Mouse (Mus musculus) lung, embryonic 15.5 days (tissue): ENCODE measurements at regions not wholly inside any gene's neighbourhood (a gene's known extent, or its start where the extent isn't known, plus 50 kb on each side); places are given as distances from the start of the nearest gene placed in this dataset.
A peak's percentile ranks its signal among the peaks of the same experiment; 100 is the strongest.

ENCODE experiments used
- ATAC-seq: fragments of 200-750 bp; cut with Nextera tagmentation; 2 replicates; pipeline ENCODE4 v1.8.0; 2017; ENCODE audit warnings: moderate number of reproducible peaks, borderline replicate concordance; ENCODE audit not compliant: low FRiP score, low TSS enrichment; ENCODE audit errors: extremely low read depth
- H3K27ac ChIP-seq: fragments of 300-500 bp; sonication (generic); 2 replicates; pipeline ENCODE4 v1.5.1; 2015; ENCODE audit warnings: moderate library complexity, mild to moderate bottlenecking, inconsistent platforms
- H3K27me3 ChIP-seq: fragments of 300-500 bp; sonication (generic); 2 replicates; pipeline ENCODE4 v1.6.1; 2015; ENCODE audit warnings: inconsistent platforms
- H3K36me3 ChIP-seq: fragments of 300-500 bp; sonication (generic); 2 replicates; pipeline ENCODE4 v1.6.1; 2015; ENCODE audit warnings: inconsistent platforms
- H3K4me1 ChIP-seq: fragments of 300-500 bp; sonication (generic); 2 replicates; pipeline ENCODE4 v1.6.1; 2015; ENCODE audit warnings: inconsistent platforms
- H3K4me2 ChIP-seq: fragments of 300-500 bp; sonication (generic); 2 replicates; pipeline ENCODE4 v1.6.1; 2015; ENCODE audit warnings: inconsistent platforms, mild to moderate bottlenecking, moderate library complexity
- H3K4me3 ChIP-seq: fragments of 300-500 bp; sonication (generic); 2 replicates; pipeline ENCODE4 v1.5.1; 2015; ENCODE audit warnings: mild to moderate bottlenecking, inconsistent platforms
- H3K9ac ChIP-seq: fragments of 300-500 bp; sonication (generic); 2 replicates; pipeline ENCODE4 v1.6.1; 2015; ENCODE audit warnings: inconsistent platforms
- H3K9me3 ChIP-seq: fragments of 300-500 bp; sonication (generic); 2 replicates; pipeline ENCODE4 v1.6.1; 2016; ENCODE audit warnings: inconsistent platforms
- WGBS: fragments of 180-500 bp; shearing (Covaris S2); methylation state at CpG from one replicate; pipeline ENCODE4 v1.1.7; 2015; 5-methylcytosine and 5-hydroxymethylcytosine counted together

DNA sequence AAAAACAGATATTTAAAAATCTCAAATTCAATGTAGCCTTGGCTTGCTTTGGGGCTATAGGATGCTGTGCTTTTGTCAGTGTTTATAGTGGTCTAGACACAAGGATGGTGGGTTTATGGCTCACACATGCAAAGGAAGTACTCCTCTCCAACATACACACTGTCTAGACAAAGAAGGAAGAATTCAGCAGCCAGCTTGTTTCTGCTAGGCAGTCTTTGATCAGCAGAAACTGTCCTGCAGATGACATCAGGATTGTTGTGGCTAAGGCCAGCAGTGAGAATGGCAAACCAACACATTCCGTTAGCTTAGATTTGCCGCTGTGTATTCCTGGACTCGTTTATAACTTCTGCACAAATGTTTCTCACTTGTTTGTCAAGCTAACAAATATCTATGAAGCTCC lies 325.9 kb upstream of the Actbl2 start:
- no peak overlapping the region for H3K9ac ChIP-seq
- no peaks in the 10 kb centered on the region for H3K36me3 ChIP-seq
- no peaks in the 10 kb centered on the region for H3K9me3 ChIP-seq
- no peaks in the 10 kb centered on the region for H3K4me1 ChIP-seq
- no peaks in the 10 kb centered on the region for H3K27me3 ChIP-seq
- no peak overlapping the region for H3K27ac ChIP-seq
- ATAC-seq: peak; percentile 57; the same call in 1 of the 2 replicates
- 56% methylated on average over 3 of the region's 3 CpGs for WGBS
- H3K4me3 ChIP-seq: no peak overlapping the region
- no peak overlapping the region for H3K4me2 ChIP-seq

DNA sequence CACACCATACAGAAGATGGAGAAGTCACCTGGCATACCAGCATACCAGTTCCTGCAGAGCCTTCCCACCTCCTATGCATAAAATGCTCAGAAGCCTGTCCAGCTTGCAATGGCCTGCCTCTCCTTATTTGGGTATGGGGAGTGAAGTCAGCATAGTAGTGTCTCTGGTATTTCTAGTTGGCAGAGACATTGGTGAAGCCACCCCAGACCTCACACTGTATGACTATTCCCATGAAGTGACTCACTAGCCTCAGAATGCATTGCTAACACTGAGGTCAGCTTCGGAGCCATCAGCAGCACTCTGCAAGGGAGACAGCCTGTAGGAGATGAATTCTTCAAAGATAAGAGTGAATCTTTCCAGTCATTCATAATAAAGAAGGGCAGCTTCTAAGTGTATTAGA lies 325.2 kb upstream of the Actbl2 start:
- no peak overlapping the region for H3K9ac ChIP-seq
- H3K4me1 ChIP-seq: no peaks in the 10 kb centered on the region
- peak; percentile 79; the same call in 1 of the 2 replicates for ATAC-seq
- H3K27ac ChIP-seq: no peak overlapping the region
- H3K9me3 ChIP-seq: no peaks in the 10 kb centered on the region
- H3K27me3 ChIP-seq: no peaks in the 10 kb centered on the region
- H3K36me3 ChIP-seq: no peaks in the 10 kb centered on the region
- H3K4me3 ChIP-seq: no peak overlapping the region
- WGBS: 60% methylated on average over 1 of the region's 1 CpGs
- H3K4me2 ChIP-seq: no peak overlapping the region

DNA sequence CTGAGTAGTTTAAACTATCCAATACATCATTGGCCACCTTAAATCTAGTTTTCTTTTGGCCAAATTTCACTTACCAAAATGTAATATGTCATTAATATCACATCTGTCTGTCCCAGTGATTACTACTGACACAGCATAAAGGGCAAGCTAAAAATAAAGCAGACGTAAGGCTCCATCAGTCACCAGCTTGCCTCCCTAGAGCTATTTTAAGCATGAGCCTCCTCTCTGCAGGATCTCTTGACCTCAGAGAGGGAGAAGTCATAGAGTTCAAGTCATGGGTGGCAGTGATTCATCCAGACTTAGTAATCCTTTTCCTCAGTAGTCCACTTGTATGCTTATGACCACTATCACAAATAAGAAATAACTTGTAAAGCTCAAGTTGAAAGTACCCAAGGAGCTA lies 313.2 kb upstream of the Actbl2 start:
- WGBS: 70% methylated on average over 1 of the region's 1 CpGs
- H3K9me3 ChIP-seq: no peaks in the 10 kb centered on the region
- no peaks in the 10 kb centered on the region for H3K36me3 ChIP-seq
- no peaks in the 10 kb centered on the region for H3K4me1 ChIP-seq
- no peak overlapping the region for H3K4me2 ChIP-seq
- H3K27ac ChIP-seq: no peak overlapping the region
- H3K9ac ChIP-seq: no peak overlapping the region
- no peak for ATAC-seq
- H3K4me3 ChIP-seq: no peak overlapping the region
- no peaks in the 10 kb centered on the region for H3K27me3 ChIP-seq

DNA sequence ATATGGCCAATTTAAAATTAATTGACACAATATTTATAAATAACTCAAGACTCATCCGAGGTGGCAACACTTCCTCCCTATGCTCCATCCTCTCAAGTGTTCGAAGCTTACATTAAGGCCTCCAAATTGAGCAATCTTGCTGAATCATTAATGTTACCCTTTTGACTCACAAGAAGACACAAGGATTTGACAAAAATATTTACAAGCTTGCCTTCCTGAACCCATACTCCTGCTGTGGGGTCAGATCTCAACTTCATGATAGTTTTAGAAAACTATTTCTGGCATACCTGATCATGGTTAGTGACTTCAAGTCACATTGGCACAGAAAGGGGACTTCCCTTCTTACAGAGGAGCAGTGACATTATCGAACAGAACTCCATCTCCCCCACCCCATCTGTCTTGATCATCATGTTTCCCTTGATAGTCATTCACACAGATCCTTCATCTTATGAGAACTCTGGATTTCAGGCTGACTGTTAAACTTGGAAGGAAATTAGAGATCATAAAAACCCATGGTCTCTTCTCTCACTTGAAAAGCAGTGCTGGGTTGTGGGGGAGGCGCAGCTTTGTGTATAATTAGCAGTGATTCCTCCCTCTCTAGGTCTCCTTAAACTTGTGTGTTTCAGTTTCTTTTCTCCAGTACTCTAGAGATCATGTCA lies 311.7 kb upstream of the Actbl2 start:
- WGBS: 67% methylated on average over 4 of the region's 4 CpGs
- Histone ChIP-seq H3K9ac (no peak overlapping the region), H3K27me3 (no peaks in the 10 kb centered on the region), H3K36me3 (no peaks in the 10 kb centered on the region), H3K4me3 (no peak overlapping the region), H3K9me3 (no peaks in the 10 kb centered on the region), H3K4me2 (no peak overlapping the region), H3K27ac (no peak overlapping the region), H3K4me1 (no peaks in the 10 kb centered on the region)
- no peak for ATAC-seq

DNA sequence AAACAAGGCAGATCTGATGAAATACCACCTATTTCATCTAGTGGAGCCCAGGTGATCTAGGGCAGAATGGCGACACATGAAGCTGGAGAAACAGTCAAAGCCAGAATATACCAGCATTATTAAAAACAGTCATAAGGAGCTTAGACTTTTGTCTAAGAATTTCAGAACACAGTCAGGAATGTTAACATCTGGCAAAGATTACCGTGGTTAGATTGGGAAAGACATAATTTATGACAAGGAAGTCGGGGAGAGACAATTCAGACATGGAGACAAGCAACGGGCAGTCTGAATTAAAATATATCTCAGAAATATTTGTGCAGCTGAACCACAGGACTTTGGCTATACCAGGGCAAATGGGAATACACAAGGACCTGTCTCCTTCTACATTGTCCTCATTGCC lies 310.8 kb upstream of the Actbl2 start:
- H3K27ac ChIP-seq: no peak overlapping the region
- no peak overlapping the region for H3K9ac ChIP-seq
- no peaks in the 10 kb centered on the region for H3K9me3 ChIP-seq
- no peaks in the 10 kb centered on the region for H3K36me3 ChIP-seq
- no peak overlapping the region for H3K4me3 ChIP-seq
- 46% methylated on average over 4 of the region's 4 CpGs for whole genome bisulfite sequencing
- no peak for ATAC-seq
- no peaks in the 10 kb centered on the region for H3K27me3 ChIP-seq
- no peaks in the 10 kb centered on the region for H3K4me1 ChIP-seq
- no peak overlapping the region for H3K4me2 ChIP-seq

DNA sequence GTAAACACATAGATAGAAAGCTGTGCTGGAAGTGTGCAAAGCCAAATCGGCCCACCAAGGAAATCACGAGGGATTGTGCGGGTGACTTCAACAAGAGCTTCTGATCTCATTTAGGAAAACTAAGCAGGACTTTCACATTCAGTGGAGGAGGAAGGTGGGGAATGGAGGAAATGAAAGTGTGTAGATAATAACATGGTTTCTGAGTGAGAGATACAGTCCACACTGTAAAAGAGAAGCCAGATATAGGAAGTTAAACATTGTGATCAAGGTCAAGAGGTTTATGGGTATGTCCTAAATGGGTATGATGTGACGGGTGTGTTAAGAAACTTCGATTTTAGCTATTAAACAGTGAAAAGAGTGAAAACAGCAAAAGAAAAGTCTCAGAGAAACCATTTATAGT lies 310.1 kb upstream of the Actbl2 start:
- H3K4me1 ChIP-seq: no peaks in the 10 kb centered on the region
- WGBS: 82% methylated on average over 5 of the region's 5 CpGs
- H3K27ac ChIP-seq: no peak overlapping the region
- H3K9ac ChIP-seq: no peak overlapping the region
- H3K4me2 ChIP-seq: no peak overlapping the region
- H3K27me3 ChIP-seq: no peaks in the 10 kb centered on the region
- H3K4me3 ChIP-seq: no peak overlapping the region
- no peak for ATAC-seq
- no peaks in the 10 kb centered on the region for H3K36me3 ChIP-seq
- no peaks in the 10 kb centered on the region for H3K9me3 ChIP-seq

DNA sequence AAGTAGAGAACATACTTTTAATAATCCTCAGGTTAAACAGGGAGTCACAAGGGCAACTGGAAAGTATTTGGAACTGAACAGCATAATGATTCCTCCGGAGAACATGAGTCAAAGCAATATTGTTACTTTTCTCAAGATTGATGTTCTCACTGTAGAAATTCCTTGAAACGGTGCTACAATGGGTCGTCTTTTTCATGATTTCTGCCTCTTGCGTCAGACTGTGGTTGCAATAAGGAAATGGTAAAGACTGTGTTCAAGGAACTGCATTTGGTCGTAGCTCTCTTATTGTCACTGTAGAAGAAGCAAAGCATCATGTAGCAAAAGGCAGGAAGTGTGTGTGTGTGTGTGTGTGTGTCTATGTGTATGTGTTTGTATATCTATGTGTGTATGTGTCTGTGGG lies 294.6 kb upstream of the Actbl2 start:
- no peaks in the 10 kb centered on the region for H3K4me1 ChIP-seq
- no peak overlapping the region for H3K27ac ChIP-seq
- no peaks in the 10 kb centered on the region for H3K27me3 ChIP-seq
- no peak for ATAC-seq
- WGBS: 46% methylated on average over 5 of the region's 5 CpGs
- H3K4me3 ChIP-seq: no peak overlapping the region
- no peak overlapping the region for H3K9ac ChIP-seq
- H3K36me3 ChIP-seq: no peaks in the 10 kb centered on the region
- H3K9me3 ChIP-seq: no peaks in the 10 kb centered on the region
- H3K4me2 ChIP-seq: no peak overlapping the region

DNA sequence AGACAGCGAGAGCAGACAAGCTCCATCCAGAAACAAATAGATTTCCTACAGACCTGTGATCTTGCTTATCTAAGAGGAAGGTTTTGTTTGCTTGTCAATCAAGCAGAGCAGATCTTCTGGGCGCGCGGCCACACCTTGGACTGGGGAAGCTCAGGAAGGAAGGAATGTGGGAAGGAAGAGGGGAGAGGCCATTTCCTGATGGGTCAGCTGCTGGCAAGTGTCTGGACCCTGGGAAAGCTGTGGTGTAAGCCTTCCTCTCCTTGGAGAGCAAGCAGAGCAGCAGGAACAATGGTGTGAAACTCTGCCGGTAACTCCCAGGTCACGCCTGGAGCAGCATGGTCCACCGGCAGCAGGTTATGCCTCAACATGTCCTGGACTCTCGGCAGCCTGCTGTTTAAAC lies 287.7 kb upstream of the Actbl2 start:
- WGBS: 26% methylated on average over 8 of the region's 8 CpGs
- H3K9ac ChIP-seq: no peak overlapping the region

DNA sequence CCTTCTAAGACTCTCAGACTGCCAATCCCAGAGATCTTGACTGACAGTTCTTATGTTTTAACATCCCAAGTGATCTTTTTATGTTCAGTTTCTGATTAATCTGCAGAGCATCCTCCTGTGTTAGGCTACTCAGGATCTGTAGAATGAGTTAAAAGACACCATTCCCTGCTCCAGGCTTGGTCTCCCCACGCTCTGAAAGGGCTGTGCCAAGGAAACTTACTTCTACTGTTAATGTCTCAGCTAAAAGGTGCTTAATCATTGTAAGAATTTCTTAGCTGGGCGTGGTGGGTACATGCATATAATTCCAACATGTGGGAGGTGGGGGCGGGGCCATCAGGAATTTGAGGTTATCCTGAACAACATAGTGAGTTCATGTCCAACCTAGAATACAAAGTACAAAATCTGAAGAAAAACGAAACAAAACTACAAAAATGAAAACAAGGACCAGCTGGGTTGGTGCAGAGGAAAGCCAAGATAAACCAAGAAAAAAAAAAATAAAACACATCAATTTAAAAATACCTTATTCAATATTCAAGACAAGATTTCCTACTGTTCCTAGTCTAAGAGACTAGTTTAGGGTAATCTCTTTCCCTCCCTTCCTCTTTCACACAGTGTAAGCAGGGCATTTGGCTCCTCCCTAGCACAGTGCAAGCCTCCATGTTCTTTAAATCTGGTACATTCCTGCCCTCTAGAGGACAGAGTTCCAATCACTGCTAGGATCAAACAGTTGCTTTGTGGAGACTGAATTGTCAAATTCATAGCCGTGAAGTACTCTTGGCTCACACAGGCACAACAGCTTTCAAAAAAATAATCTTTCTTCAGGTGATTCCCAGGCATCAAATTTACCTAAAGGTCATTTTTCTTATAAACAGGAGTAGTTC lies 286.9 kb upstream of the Actbl2 start:
- peak overlapping the region; percentile 78 for H3K27ac ChIP-seq
- peak; percentile 97 for ATAC-seq
- no peaks in the 10 kb centered on the region for H3K36me3 ChIP-seq
- no peaks in the 10 kb centered on the region for H3K27me3 ChIP-seq
- no peak overlapping the region for H3K9ac ChIP-seq
- peaks cover 23% of the 10 kb centered on the region for H3K4me1 ChIP-seq
- H3K4me2 ChIP-seq: peak overlapping the region; percentile 19; the same call in 1 of the 2 replicates
- WGBS: 29% methylated on average over 5 of the region's 5 CpGs
- H3K4me3 ChIP-seq: no peak overlapping the region
- H3K9me3 ChIP-seq: no peaks in the 10 kb centered on the region

More for the DNA sequence above, 287.7 kb upstream of the Actbl2 start:
- ATAC-seq: no peak
- no peaks in the 10 kb centered on the region for H3K27me3 ChIP-seq
- H3K4me3 ChIP-seq: no peak overlapping the region
- no peaks in the 10 kb centered on the region for H3K9me3 ChIP-seq
- H3K27ac ChIP-seq: peak overlapping the region; percentile 78
- H3K4me2 ChIP-seq: peak overlapping the region; percentile 19; the same call in 1 of the 2 replicates
- no peaks in the 10 kb centered on the region for H3K36me3 ChIP-seq
- peaks cover 23% of the 10 kb centered on the region for H3K4me1 ChIP-seq

DNA sequence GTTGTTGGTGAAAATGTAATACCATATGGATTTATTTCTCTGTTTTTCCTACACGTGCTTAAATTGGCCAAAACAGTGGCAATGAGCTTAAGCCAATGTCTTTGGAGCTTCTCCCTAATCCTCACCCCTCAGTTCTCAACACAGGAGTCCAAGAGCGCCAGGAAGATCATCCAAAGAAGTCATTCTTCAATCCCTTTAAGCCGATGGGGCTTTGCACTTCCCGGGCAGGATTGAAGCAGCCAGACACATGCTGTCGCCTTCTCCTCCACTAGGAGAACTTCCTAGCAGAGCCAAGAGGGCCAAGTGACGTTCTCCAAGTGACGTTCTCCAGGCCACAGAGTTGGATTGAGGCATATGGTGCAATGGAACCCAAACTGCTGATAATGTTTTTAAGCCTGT lies 286.3 kb upstream of the Actbl2 start:
- Histone ChIP-seq H3K9me3 (no peaks in the 10 kb centered on the region), H3K4me2 (no peak overlapping the region), H3K4me1 (peaks cover 23% of the 10 kb centered on the region), H3K9ac (no peak overlapping the region), H3K27ac (no peak overlapping the region), H3K27me3 (no peaks in the 10 kb centered on the region), H3K4me3 (no peak overlapping the region), H3K36me3 (no peaks in the 10 kb centered on the region)
- WGBS: 31% methylated on average over 7 of the region's 7 CpGs
- ATAC-seq: 0 out of 2 replicates have a peak, but pooled peaks have one; percentile 31

DNA sequence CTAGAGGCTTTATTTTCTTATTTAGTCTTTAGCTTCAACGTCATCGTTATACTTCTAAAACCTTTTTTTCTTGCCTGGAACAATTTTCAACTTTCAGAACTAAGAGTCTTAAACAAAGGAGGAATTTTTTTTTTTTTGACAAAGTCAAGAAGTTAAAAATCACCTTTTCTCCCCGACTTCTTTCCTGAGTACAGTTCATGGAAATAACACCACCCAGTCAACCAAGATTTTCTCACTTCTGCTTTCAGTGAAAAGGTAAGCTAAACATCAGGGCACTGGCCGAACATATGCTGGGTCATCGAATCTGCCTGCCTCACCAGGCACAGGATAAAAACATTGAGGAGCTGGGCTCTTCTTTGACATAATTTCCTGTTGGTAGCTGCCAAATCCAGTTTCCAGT lies 277.4 kb upstream of the Actbl2 start:
- H3K4me3 ChIP-seq: no peak overlapping the region
- H3K9ac ChIP-seq: no peak overlapping the region
- ATAC-seq: no peak
- H3K4me1 ChIP-seq: no peaks in the 10 kb centered on the region
- no peaks in the 10 kb centered on the region for H3K9me3 ChIP-seq
- no peaks in the 10 kb centered on the region for H3K36me3 ChIP-seq
- no peak overlapping the region for H3K27ac ChIP-seq
- H3K27me3 ChIP-seq: no peaks in the 10 kb centered on the region
- 74% methylated on average over 5 of the region's 5 CpGs for WGBS
- no peak overlapping the region for H3K4me2 ChIP-seq

DNA sequence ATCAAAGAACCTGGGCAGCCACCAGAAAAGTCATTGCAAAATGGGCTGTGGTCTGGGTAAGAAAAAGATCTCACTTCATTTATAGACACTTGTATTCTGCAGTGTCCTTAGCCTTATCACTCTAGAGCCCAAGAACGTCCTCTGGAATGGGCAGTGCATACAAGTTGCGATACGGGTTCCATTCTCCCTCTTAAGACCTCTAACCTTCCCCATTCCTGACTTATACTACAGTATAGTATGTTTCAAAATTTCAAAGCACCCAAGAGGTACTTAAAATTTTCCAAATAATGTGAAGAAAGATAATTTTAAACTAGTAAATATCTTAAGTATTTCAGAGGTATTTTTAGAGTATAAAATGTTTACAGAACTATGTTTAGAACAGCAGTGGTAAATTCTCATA lies 276.8 kb upstream of the Actbl2 start:
- ATAC-seq: no peak
- Histone ChIP-seq H3K4me2 (no peak overlapping the region), H3K9me3 (no peaks in the 10 kb centered on the region), H3K36me3 (no peaks in the 10 kb centered on the region), H3K27ac (no peak overlapping the region), H3K9ac (no peak overlapping the region), H3K27me3 (no peaks in the 10 kb centered on the region), H3K4me1 (no peaks in the 10 kb centered on the region), H3K4me3 (no peak overlapping the region)
- 58% methylated on average over 3 of the region's 3 CpGs for WGBS
